Mouse (Mus musculus): ENCODE results near the gene Sart1.
A peak's percentile ranks its signal among the peaks of the same experiment; 100 is the strongest.
"Not testable (repeated sequence)": the region's sequence is repeated elsewhere in the genome, so short reads cannot be mapped to it uniquely, and the experiment has no call there.

Gene Sart1

GRCm38 (mm10) chr19:5418750-5419466 is 30.4 kb upstream of the Sart1 start:
- ATAC-seq (ENCODE audit: insufficient number of reproducible peaks, low FRiP score, low TSS enrichment): no peak

DNA sequence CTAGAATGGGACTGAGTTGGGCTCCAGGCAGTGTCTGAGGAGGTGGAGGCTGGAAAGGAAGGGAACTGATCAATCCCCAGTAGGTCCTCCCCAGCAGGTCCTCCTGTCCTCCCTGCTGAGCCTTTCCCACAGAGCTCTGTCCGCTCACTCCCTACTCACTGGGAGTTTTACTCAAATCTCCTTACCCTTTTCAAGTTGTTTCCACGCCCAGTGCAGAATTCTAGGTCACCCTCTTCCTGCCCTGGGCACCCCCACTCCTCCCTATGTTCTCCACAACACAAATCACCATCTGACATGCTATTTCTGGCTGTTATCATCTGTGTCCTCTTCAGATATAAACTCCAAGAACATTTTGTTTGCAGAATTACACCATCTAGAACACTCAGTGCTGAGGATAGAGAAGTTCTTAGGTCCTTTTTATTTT is 26.0 kb upstream of the Sart1 start:
- no peak for ATAC-seq (ENCODE audit: insufficient number of reproducible peaks, low FRiP score, low TSS enrichment)

DNA sequence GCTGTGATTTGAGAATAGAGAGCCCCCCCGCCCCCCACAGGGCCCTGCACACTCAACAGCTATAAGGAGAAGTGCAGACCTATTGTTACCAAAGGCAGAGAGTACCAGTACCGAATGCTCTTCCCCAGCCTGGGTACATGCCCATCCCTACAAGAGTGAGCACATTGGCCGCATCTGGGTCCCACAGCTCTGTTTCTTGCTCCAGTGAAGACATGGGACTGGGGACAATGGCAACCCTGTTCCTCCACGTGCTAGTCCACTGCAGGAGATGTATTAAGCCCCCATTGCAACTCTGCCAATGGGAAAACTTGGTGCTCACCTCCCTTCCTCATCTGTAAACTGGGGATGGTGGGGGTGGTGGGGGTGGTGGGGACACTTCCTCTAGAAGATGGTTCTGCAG is 25.3 kb upstream of the Sart1 start:
- no peak for ATAC-seq (ENCODE audit: insufficient number of reproducible peaks, low FRiP score, low TSS enrichment)

DNA sequence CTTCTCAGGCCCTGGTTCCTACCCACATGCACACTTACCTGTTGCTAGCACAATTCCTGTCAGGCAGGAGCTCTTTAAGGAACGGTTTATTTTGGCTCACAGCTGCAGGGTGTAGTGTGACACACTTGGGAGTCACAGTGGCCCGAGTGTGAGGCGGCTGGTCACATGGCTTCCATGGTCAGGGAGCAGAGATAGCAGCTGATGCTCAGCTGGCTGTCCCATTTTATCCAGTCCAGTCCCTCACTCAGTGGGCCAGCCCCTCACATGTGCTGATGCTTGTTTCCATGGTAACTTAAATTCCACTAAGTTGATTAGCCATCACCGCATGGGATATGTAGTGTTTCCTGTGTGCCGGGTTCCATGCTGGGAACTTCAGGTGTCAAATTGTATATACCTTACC is 23.5 kb upstream of the Sart1 start:
- no peak for ATAC-seq (ENCODE audit: insufficient number of reproducible peaks, low FRiP score, low TSS enrichment)

DNA sequence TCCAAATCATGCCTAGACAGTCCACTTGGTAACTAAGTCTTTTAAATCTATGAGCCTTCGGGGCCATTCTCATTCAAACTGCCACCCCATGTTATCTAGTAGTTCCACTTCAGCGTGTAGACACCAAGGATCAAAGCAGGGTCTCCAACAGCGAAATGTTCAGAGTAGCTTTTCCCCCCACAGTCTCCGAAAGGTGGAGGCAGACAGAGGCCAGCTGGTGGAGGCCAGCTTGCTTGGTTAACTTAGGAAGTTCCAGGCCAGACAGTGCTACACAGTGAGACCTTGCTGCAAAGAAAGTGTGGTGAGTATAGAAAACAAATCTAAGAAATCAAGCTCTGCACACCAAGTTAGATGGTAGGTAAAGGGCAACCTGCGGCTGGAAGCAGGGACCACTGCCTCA is 22.1 kb upstream of the Sart1 start:
- no peak for ATAC-seq (ENCODE audit: insufficient number of reproducible peaks, low FRiP score, low TSS enrichment)

DNA sequence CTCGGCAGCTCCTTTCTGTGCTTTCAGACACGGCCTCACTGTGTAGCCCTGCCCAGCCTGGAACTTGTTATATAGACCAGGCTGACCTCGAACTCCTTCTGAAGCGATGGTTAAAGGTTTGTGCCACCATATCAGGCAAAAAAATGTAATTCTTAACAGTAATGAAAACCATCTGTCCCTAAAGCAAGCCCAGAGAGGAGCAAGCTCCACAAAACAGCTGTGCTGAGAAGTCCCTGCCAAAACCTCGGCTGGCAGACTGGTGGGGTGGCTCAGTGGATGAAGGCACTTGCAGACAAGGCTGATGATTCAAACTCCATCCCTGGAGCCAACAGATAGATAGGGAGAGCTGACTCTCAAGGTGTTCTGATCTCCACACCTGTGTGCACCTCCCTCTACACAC is 20.6 kb upstream of the Sart1 start:
- no peak for ATAC-seq (ENCODE audit: insufficient number of reproducible peaks, low FRiP score, low TSS enrichment)

DNA sequence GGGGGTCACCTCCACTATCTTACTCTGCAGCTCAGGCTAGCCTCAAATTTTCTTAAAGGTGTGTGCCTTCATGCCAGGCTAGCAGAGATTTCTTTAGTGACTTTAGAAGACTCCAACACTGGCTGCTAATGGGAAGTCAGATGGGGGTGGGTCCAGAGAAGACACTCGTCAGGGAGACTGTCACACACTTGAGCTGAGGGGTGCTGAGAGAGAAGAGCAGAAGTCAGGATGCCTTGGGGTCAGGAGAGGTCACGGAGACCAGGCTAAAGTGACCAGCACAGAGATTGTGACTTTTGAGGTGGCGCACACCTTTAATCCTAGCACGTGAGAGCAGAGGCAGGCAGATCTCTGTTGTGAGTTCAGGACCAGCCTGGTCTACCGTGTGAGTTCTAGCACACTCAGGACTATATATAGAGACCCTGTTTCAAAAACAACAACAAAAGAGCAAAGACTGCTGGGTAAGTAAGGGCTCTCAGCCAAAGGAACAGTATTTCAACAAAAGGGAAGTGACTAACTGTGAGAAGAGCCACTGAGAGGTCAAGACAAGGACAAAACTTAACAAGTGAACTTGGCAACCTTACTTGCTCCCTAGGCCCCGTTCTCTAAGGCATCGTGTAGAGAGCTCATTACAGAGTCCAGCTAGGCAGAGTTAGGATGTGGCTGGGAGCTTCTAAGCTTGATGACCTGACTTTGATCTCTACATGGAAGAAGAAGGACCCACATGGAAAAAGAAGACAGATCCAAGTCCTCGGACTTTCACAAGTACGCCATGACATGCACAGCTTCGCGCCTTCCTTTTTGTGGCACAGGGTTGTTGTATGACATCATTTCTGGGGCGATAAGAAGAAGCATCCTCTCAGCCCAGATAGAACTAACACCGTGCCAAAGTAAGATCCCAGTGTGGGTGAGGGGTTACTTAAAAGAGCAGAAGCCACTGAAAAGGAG is 19.8 kb upstream of the Sart1 start:
- ATAC-seq (ENCODE audit: insufficient number of reproducible peaks, low FRiP score, low TSS enrichment): no peak

DNA sequence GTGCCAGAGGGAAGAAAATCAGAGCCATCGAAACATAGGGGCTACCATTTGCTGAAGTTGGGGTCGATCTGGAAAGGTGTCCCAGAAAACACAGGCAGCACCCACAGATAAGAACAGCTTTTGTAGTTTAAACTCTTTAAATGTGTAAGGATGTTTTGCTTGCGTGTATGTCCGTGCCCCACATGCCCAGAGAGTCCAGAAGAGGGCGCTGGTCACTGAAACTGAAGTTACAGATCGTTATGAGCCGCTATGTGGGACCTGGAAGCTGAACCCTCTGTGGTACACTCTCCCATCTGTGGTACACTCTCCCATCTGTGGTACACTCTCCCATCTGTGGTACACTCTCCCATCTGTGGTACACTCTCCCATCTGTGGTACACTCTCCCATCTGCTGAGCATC is 18.6 kb upstream of the Sart1 start:
- peak; percentile 87; the same call in 1 of the 2 replicates for ATAC-seq (ENCODE audit: insufficient number of reproducible peaks, low FRiP score, low TSS enrichment)

GRCm38 (mm10) chr19:5406531-5407126 is 18.1 kb upstream of the Sart1 start:
- not testable (repeated sequence) for ATAC-seq (ENCODE audit: insufficient number of reproducible peaks, low FRiP score, low TSS enrichment)

GRCm38 (mm10) chr19:5405924-5406323 is 17.4 kb upstream of the Sart1 start:
- ATAC-seq (ENCODE audit: insufficient number of reproducible peaks, low FRiP score, low TSS enrichment): no peak

GRCm38 (mm10) chr19:5402293-5402692 is 13.8 kb upstream of the Sart1 start, which contains the start of gene Tsga10ip:
Gene Tsga10ip (minus strand): TSS chr19:5402526.
- no peak for ATAC-seq (ENCODE audit: insufficient number of reproducible peaks, low FRiP score, low TSS enrichment)

GRCm38 (mm10) chr19:5401073-5401472 is 12.6 kb upstream of the Sart1 start:
- not testable (repeated sequence) for ATAC-seq (ENCODE audit: insufficient number of reproducible peaks, low FRiP score, low TSS enrichment)

DNA sequence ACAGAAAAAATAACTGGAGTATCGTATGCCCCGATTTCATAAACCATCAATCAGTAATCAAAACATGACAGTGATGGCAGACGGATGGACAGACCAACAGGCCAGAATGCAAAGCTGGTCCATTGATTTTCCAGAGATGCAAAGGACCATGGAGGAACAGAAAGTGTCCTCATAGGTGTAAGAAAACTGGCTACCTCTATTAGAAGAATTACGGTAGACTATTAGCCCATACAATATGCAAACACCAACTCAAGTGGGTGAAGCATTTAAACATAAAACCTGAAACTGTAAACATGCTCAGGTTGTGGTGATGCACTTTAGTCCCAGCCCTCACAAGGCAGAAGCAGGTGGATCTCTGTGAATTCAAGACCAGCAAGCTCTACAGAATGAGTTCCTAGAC is 6.9 kb upstream of the Sart1 start:
- no peak for ATAC-seq (ENCODE audit: insufficient number of reproducible peaks, low FRiP score, low TSS enrichment)

- no peak for ATAC-seq (ENCODE audit: insufficient number of reproducible peaks, low FRiP score, low TSS enrichment)
Observed at GRCm38 (mm10) chr19:5394168-5394567, 5.7 kb upstream of the Sart1 start.

DNA sequence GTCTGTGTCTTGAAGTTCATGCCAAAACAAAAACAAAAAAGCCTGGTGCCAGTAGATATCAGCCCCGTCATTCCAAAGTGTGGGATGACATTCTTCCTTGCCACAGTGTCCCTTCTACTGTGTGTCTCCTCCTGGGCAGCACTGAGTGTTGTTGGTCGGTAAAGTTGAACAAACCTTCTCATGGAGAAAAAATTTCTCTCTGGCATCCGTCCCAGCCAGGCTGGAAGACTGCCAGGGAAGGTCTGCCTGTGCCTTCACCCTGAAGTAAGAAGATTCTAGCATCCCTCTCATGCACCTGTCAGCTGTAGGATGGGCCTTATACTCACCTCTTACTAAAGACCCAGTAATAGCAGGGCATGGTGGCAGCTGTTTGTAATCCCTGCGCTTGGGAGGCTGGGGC is 4.4 kb upstream of the Sart1 start:
- ATAC-seq (ENCODE audit: insufficient number of reproducible peaks, low FRiP score, low TSS enrichment): no peak

DNA sequence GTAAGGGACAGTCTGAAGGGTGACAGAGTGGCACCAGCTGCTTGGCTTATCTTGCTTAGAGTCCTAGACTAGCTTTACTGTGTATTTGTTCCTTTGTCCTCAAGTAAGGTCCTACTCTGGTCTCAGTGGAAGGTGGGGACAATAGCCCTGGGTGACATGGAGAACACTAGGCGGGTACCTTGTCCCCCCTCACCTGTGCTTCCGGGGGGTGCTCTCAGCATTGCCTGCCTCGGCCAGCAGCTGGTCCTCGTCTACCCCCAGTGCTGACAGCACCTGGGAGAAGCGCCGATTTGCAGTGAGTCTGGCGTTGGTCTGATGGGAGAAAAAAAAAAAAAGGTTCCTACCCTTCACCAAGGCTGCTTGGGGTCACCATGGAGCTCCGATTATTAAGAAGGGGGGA is 1.9 kb upstream of the Sart1 start:
- ATAC-seq (ENCODE audit: insufficient number of reproducible peaks, low FRiP score, low TSS enrichment): no peak

- no peak for ATAC-seq (ENCODE audit: insufficient number of reproducible peaks, low FRiP score, low TSS enrichment)
Observed at GRCm38 (mm10) chr19:5389647-5390046, 1.1 kb upstream of the Sart1 start.

GRCm38 (mm10) chr19:5388011-5388441 is 477 bp downstream of the Sart1 start:
- ATAC-seq (ENCODE audit: insufficient number of reproducible peaks, low FRiP score, low TSS enrichment): no peak

DNA sequence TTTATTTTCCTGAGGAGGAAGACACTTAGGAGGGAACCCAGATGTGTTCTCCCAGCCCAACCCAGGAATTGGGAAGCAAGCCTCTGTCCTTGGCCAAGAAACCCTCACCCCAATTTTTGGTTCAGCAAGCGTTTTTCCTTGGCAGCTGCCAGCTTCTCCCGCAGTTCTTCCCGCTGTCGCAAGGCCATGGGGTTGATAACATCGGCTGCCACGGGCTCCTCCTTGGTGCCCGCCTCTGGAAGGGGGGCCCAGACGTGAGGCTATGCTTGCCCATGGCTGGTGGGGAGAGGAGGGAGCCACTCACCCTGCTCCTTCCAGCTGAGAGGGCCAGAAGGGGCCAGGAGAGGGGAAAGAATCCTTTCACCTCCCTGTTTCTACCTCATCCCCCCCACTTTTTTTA is 3.8 kb downstream of the Sart1 start:
- no peak for ATAC-seq (ENCODE audit: insufficient number of reproducible peaks, low FRiP score, low TSS enrichment)

- no peak for ATAC-seq (ENCODE audit: insufficient number of reproducible peaks, low FRiP score, low TSS enrichment)
Observed at GRCm38 (mm10) chr19:5383326-5383725, 5.2 kb downstream of the Sart1 start.

DNA sequence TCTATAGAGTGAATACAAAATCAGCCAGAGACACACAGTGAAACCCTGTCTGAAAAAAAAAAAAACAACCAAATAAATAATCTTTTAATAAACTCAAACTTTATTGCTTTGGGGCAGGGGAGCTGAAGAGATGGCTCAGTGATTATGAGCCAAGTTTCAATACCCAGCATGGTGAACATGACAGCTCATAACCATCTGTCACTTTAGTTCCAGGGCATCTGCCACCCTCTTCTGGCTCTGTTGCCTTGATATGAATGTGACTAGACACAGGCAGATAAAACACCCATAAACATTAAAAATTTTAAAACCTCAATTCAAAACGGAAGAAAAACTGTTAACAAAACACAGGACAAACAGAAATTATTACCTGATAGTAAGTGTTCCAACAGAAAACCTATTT is 11.1 kb downstream of the Sart1 start:
- no peak for ATAC-seq (ENCODE audit: insufficient number of reproducible peaks, low FRiP score, low TSS enrichment)

Data from cerebellum, adult (tissue).